Mouse (Mus musculus): ENCODE measurements around the gene Cfap161. TPM values are rescaled to one million over a fixed set of nuclear protein-coding genes. Genes with fewer than 3 reads are reported as not detected.
A peak's percentile ranks its signal among the peaks of the same experiment; 100 is the strongest.

The Cfap161 gene
- polyA plus RNA-seq, 1 experiment from 2014 or later: 0.13 TPM

DNA sequence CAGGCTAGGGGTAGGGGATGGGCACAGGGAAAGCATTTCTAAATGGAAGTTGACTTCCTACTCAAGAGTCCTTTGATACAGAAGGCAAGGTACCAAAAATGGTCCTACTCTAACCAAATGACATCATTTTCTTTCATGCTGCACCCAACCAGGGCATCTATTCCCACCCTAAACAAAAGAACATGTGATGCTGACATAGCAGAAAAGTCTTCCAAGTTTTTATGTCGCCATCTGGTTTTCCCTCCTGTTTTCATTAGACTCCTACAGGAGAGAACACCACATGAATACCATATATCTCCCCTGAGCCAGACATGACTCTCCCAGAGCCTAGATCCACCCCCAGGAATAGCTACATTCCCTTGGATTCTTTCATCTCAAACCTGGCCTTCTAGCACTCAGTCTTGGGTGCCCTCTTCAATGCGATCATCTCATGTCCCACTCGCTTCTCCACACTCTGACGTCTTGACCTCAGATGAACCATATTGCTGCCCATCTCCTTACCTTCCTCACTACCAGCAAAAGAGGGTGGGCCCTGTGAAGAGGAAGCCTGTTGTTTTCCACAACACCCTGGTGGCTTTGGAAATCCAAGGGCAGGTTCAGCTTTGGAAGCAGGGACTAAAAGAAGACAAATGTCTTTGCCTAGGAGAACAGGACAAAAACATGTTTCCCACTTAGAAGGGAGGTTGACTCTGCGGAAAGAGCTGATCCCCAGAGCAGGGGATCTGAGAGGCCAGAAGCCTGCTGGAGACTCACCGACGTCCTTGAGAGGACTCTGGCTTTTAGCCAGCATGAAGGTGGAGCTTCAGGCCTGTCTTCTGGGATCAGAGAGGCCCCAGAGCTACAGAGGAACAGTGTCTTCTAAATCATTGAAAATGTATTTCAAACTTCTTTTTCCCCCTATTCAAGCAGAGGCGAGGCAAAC lies 6.1 kb upstream of the Cfap161 start:
- Histone ChIP-seq H3K27ac (0 out of 2 replicates have a peak overlapping the region, but pooled peaks have one; percentile 27), H3K4me1 (replicated peaks) (0 out of 2 replicates have a peak, but pooled peaks cover 8% of the 10 kb centered on the region), H3K4me3 (replicated peaks) (no peak overlapping the region), H3K36me3 (no peaks in the 10 kb centered on the region), H3K9ac (no peak overlapping the region), H3K27me3 (replicated peaks) (no peaks in the 10 kb centered on the region), H3K4me2 (replicated peaks) (no peak overlapping the region), H3K9me3 (no peaks in the 10 kb centered on the region)
- no peak for ATAC-seq
- WGBS: 63% methylated on average over 8 of the region's 8 CpGs

GRCm38 (mm10) chr7:83800071-83800470 lies 5.4 kb upstream of the Cfap161 start:
- no peak for ATAC-seq
- 76% methylated on average over 2 of the region's 2 CpGs for WGBS
- Histone ChIP-seq H3K27me3 (replicated peaks) (no peaks in the 10 kb centered on the region), H3K4me3 (replicated peaks) (no peak overlapping the region), H3K9ac (no peak overlapping the region), H3K36me3 (no peaks in the 10 kb centered on the region), H3K4me1 (replicated peaks) (0 out of 2 replicates have a peak, but pooled peaks cover 8% of the 10 kb centered on the region), H3K27ac (no peak overlapping the region), H3K4me2 (replicated peaks) (no peak overlapping the region), H3K9me3 (no peaks in the 10 kb centered on the region)

DNA sequence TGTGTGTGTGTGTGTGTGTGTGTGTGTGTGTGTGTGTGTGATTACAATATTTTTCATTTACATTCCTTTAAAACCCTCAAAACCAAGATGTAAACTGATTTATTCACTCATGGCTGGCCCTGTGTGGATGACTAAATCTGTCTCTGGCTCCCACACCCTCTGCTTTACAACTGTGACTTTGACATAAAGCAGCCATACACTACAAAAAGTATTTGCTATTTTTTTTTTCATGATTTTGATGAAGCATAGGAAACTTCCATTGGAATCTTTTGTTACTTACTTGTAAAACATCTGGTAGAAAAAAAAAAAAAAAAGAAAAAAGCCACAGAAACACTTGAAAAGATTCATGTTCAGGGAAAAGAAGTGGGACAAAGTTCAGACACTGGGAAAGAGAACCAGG lies 3.3 kb upstream of the Cfap161 start:
- peak; percentile 45; the same call in 1 of the 2 replicates for ATAC-seq
- Histone ChIP-seq H3K4me1 (replicated peaks) (peaks cover 16% of the 10 kb centered on the region), H3K27ac (peak overlapping the region; percentile 67; the same call in 1 of the 2 replicates), H3K36me3 (no peaks in the 10 kb centered on the region), H3K4me2 (replicated peaks) (no peak overlapping the region), H3K9ac (no peak overlapping the region), H3K9me3 (no peaks in the 10 kb centered on the region), H3K27me3 (replicated peaks) (no peaks in the 10 kb centered on the region), H3K4me3 (replicated peaks) (no peak overlapping the region)

GRCm38 (mm10) chr7:83796177-83796576 lies 1.5 kb upstream of the Cfap161 start:
- no peak overlapping the region for H3K4me3 ChIP-seq (replicated peaks)
- H3K4me2 ChIP-seq (replicated peaks): no peak overlapping the region
- no peak overlapping the region for H3K27ac ChIP-seq
- WGBS: 65% methylated on average over 5 of the region's 5 CpGs
- H3K9me3 ChIP-seq: no peaks in the 10 kb centered on the region
- no peak for ATAC-seq
- peaks cover 14% of the 10 kb centered on the region for H3K4me1 ChIP-seq (replicated peaks)
- H3K27me3 ChIP-seq (replicated peaks): no peaks in the 10 kb centered on the region
- H3K9ac ChIP-seq: no peak overlapping the region
- no peaks in the 10 kb centered on the region for H3K36me3 ChIP-seq

- Histone ChIP-seq H3K9ac (no peak overlapping the region), H3K4me1 (replicated peaks) (peaks cover 10% of the 10 kb centered on the region), H3K27me3 (replicated peaks) (no peaks in the 10 kb centered on the region), H3K4me2 (replicated peaks) (no peak overlapping the region; the same call in 1 of the 2 replicates), H3K9me3 (no peaks in the 10 kb centered on the region), H3K36me3 (no peaks in the 10 kb centered on the region), H3K4me3 (replicated peaks) (no peak overlapping the region), H3K27ac (no peak overlapping the region)
- 42% methylated on average over 11 of the region's 11 CpGs for WGBS
- ATAC-seq: no peak
Measured at GRCm38 (mm10) chr7:83794006-83794683, 535 bp downstream of the Cfap161 start.

- Histone ChIP-seq H3K4me2 (replicated peaks) (no peak overlapping the region), H3K9ac (no peak overlapping the region), H3K27ac (no peak overlapping the region), H3K36me3 (no peaks in the 10 kb centered on the region), H3K27me3 (replicated peaks) (no peaks in the 10 kb centered on the region), H3K9me3 (no peaks in the 10 kb centered on the region), H3K4me3 (replicated peaks) (no peak overlapping the region), H3K4me1 (replicated peaks) (no peaks in the 10 kb centered on the region)
- 87% methylated on average over 4 of the region's 4 CpGs for WGBS
- ATAC-seq: no peak
Measured at GRCm38 (mm10) chr7:83780881-83781280, 13.8 kb downstream of the Cfap161 start.

DNA sequence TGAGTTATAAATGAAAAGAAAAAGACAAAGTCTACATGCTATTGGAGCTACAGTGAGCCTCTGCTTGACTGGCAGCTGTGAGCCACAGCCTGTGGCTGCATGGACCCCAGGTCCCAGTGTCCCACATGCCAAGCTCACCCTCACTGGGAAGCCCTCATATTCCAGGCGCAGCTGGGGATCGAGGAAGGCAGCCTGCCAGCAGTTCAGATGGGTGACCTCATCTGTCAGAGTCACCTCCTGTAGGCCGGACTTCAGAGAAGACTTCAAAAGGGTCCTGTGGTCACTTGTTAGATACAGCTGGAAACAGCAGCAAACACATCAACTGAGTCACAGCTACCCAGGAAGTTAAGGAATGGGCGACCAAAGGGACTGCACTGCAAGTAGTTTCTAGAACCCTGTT lies 14.7 kb downstream of the Cfap161 start:
- Histone ChIP-seq H3K4me1 (replicated peaks) (no peaks in the 10 kb centered on the region), H3K4me3 (replicated peaks) (no peak overlapping the region), H3K9ac (no peak overlapping the region), H3K27me3 (replicated peaks) (no peaks in the 10 kb centered on the region), H3K27ac (no peak overlapping the region), H3K9me3 (no peaks in the 10 kb centered on the region), H3K4me2 (replicated peaks) (no peak overlapping the region), H3K36me3 (no peaks in the 10 kb centered on the region)
- 76% methylated on average over 4 of the region's 4 CpGs for whole genome bisulfite sequencing
- no peak for ATAC-seq

- 85% methylated on average over 2 of the region's 2 CpGs for WGBS
- no peak for ATAC-seq
Measured at GRCm38 (mm10) chr7:83779028-83779427, 15.7 kb downstream of the Cfap161 start.

DNA sequence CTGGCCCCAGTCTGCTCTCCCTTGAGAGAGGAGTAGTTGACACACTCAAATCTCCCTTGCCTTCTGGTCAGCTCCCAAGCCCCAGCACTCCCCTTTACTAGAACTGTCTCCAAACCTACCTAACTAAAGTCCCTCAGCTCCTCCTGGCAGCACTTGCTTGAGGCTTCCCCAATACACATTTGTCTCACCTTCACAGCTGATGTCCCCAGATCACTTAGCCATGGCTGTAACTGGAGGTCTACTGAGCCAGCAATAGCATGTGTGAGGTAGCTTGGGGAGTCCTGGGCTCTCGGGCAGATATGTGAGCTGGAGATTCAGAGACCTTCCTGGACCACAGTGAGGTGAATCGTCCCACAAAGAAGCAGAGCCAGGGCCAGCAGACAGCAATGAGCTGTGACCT lies 16.2 kb downstream of the Cfap161 start:
- no peak overlapping the region for H3K4me2 ChIP-seq (replicated peaks)
- ATAC-seq: no peak
- 67% methylated on average over 2 of the region's 2 CpGs for WGBS

More at GRCm38 (mm10) chr7:83779028-83779427, 15.7 kb downstream of the Cfap161 start:
- Histone ChIP-seq H3K9ac (no peak overlapping the region), H3K27ac (no peak overlapping the region), H3K4me3 (replicated peaks) (no peak overlapping the region), H3K9me3 (no peaks in the 10 kb centered on the region), H3K4me1 (replicated peaks) (no peaks in the 10 kb centered on the region), H3K4me2 (replicated peaks) (no peak overlapping the region), H3K27me3 (replicated peaks) (no peaks in the 10 kb centered on the region), H3K36me3 (no peaks in the 10 kb centered on the region)

GRCm38 (mm10) chr7:83774721-83775120 lies 20.0 kb downstream of the Cfap161 start:
- no peak overlapping the region for H3K4me3 ChIP-seq (replicated peaks)
- ATAC-seq: no peak
- H3K4me1 ChIP-seq (replicated peaks): no peaks in the 10 kb centered on the region
- H3K9me3 ChIP-seq: no peaks in the 10 kb centered on the region
- H3K4me2 ChIP-seq (replicated peaks): no peak overlapping the region
- 32% methylated on average over 5 of the region's 5 CpGs for WGBS
- no peak overlapping the region for H3K27ac ChIP-seq
- no peaks in the 10 kb centered on the region for H3K36me3 ChIP-seq
- no peaks in the 10 kb centered on the region for H3K27me3 ChIP-seq (replicated peaks)
- H3K9ac ChIP-seq: no peak overlapping the region

More for the DNA sequence above, 16.2 kb downstream of the Cfap161 start:
- H3K27ac ChIP-seq: no peak overlapping the region
- no peaks in the 10 kb centered on the region for H3K4me1 ChIP-seq (replicated peaks)
- no peak overlapping the region for H3K9ac ChIP-seq
- H3K9me3 ChIP-seq: no peaks in the 10 kb centered on the region
- H3K36me3 ChIP-seq: no peaks in the 10 kb centered on the region
- no peak overlapping the region for H3K4me3 ChIP-seq (replicated peaks)
- no peaks in the 10 kb centered on the region for H3K27me3 ChIP-seq (replicated peaks)

GRCm38 (mm10) chr7:83763674-83764073 lies 31.0 kb downstream of the Cfap161 start:
- Histone ChIP-seq H3K4me1 (replicated peaks) (no peaks in the 10 kb centered on the region), H3K9me3 (no peaks in the 10 kb centered on the region), H3K27ac (no peak overlapping the region), H3K9ac (no peak overlapping the region), H3K4me2 (replicated peaks) (no peak overlapping the region), H3K36me3 (no peaks in the 10 kb centered on the region), H3K4me3 (replicated peaks) (no peak overlapping the region), H3K27me3 (replicated peaks) (no peaks in the 10 kb centered on the region)
- 71% methylated on average over 3 of the region's 3 CpGs for WGBS
- ATAC-seq: no peak

DNA sequence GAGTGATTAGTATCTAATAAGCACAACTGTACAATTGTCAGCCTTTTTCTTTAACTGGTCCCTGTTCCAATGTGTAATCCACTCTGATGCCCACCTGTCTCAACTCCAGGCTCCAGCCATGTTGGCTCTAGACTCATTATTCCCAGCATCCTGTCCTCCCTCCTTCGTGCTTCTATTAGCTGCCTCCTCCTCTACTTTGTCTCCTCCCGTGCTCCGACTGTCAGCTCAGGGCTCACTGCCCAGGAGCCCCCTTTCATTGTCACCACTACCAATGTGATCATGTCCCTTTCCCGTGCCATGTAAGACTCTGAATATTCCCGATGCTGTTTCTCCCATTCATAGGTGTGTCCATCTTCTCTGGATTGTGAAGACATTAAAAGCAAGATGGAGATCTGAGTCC lies 32.3 kb downstream of the Cfap161 start:
- Histone ChIP-seq H3K27me3 (replicated peaks) (no peaks in the 10 kb centered on the region), H3K36me3 (no peaks in the 10 kb centered on the region), H3K27ac (no peak overlapping the region), H3K4me3 (replicated peaks) (no peak overlapping the region), H3K9me3 (no peaks in the 10 kb centered on the region), H3K4me2 (replicated peaks) (no peak overlapping the region), H3K4me1 (replicated peaks) (no peaks in the 10 kb centered on the region), H3K9ac (no peak overlapping the region)
- WGBS: 80% methylated on average over 5 of the region's 5 CpGs
- ATAC-seq: no peak
